Mouse (Mus musculus) adrenal gland, adult 2 months (tissue): ENCODE results near the gene Ston2. TPM values are rescaled to one million over a fixed set of nuclear protein-coding genes. Genes with fewer than 3 reads are reported as not detected.
"Not testable (repeated sequence)": the region's sequence is repeated elsewhere in the genome, so short reads cannot be mapped to it uniquely, and the experiment has no call there.

ENCODE experiments used
- DNase-seq: peaks from one replicate; pipeline ENCODE4 v3.0.0; 2021
- microRNA-seq, 2 experiments: library from miRNA; unstranded; fragments of <30 nt; microRNA quantifications; one replicate each; pipeline ENCODE4 v1.2.0; 2021
- polyA plus RNA-seq: library from polyadenylated mRNA; depleted of rRNA; stranded (reverse); fragments of >200 nt; gene quantifications from 2 replicates; pipeline ENCODE4 v1.2.3, GENCODE M21; 2012; rRNA removed
- total RNA-seq, 2 experiments: library from RNA; stranded (reverse); gene quantifications; 2 replicates each; pipeline ENCODE4 v1.2.3; 2021

Gene Ston2
- total and polyA plus RNA-seq, 3 experiments, result 4.4 to 9.7 (median 4.6) TPM

DNA sequence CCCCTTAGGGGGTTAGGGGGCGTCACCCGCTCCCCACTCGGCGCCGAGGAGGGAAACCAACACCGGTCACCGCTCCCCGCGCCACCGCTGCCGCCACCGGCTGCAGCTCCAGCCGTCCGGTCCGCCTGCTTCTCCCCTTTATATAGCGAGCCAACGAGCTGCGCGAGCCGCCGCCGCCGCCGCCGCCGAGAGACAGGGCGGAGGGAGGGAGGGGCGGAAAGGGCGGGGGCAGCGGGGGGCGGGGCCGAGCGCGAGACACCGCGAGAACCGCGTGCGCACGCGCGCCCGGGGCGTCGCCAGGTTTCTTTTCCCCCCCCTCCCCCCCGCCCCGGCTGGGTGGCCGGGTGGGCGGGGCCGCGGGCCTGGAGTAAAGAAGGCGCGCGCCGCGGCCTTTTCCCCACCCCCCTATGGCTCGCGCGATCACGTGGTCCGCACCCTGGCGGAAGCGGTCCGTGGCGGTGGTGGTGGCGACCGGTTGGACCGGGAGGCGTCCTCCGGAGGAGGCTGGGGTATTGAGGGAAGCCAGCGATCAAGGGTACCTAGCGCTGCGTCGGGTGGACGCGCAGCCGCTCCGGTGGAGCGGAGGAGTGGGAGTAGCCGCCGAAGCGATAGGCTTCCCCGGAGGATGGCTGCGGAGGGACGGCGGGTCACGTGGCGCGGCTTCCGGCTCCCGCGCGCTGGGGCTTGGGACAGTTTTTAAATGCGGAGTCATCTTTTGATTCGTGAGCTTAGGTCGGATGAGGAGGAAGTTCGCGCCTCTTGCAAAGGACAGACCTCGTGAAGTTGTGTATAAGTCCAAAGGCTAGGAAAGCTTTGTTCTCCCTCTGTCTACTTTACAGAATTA, 198.1 kb downstream of the Ston2 start, which contains the start of gene Gtf2a1:
TSS of gene Gtf2a1 (minus strand) at position 641 of the 844 bp plus-strand sequence.
- DNase-seq, result peak; percentile 97

DNA sequence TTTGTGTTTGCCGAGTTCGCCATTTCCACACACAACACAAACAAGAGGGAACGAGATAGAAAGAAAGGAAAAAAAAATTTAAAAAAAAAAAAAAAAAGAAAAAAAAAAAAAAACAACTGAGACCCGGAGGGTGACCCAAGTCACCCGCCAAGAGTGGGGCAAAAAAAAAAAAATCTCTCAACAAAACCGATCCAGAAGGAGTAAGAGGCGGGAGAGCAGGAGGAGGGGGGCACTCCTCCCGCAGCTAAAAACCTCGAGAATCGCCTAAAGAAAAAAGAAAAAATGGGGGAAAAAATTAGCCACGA, 198.7 kb downstream of the Ston2 start:
- DNase-seq, result no peak

DNA sequence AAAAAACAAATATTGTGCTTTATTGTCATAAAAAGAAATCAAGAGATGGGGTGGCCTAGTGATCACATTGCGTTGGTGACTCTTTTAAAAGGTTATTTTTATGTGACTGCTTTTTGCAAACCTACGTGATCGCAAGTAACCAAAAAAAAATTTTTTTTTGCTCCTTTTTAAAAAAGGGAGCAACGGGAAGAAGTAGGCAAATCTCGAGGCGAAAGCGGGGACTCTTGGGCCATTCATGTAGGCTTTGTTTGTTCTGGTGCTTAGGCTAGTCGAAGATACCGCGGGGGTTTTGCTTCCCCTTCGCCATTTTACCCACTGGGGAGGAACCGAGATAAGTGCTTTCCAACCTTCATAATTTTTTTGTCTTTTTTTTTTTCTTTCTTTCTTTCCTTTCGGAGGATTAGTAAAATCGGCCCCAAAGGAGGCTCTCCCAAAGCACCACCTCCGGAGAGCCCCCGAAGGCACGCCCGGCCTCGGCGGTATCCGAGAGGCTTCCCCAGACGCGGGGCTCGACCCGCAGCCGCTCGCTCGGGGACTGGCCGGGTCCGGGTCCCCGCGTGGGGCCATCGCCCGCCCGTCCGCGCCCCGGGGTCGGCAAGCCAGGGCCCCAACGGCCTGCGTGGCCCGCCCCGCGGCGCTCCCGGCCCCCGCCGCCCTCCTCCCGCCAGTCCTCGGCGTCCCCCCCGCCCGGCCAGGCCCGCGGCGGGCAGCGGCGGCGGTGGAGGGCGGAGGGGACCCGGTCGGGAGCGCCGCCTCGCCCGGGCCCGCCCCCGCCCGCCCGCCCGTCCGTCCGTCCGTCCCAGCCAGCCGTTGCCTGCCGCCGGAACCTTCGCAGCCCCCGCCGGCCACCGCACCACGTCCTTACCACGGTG, 199.3 kb downstream of the Ston2 start:
- DNase-seq, result peak; percentile 78

DNA sequence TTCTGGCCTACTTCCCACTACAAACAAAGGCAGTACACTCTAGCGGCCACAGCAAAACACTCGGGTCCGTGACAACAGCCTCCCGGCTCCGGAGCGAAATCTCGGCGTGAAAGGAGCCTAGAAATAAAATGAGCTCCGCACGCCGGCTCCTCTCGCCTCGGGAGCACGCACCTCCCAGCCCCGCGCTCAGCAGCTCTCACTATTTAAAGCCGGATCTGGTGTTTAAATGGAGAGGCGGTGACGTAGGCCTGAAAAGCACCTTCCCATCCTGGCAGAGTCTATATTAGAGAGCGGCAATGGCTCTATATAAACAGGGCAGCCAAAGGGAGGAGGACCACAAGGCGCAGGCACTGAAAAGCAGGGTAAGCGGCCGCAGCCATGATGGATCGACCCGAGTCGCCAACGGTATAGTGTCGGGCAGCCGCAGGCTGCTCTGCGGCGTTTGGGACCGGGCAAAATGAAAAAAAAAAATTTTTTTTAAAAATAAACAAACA, 200.0 kb downstream of the Ston2 start:
- peak; percentile 97 for DNase-seq

DNA sequence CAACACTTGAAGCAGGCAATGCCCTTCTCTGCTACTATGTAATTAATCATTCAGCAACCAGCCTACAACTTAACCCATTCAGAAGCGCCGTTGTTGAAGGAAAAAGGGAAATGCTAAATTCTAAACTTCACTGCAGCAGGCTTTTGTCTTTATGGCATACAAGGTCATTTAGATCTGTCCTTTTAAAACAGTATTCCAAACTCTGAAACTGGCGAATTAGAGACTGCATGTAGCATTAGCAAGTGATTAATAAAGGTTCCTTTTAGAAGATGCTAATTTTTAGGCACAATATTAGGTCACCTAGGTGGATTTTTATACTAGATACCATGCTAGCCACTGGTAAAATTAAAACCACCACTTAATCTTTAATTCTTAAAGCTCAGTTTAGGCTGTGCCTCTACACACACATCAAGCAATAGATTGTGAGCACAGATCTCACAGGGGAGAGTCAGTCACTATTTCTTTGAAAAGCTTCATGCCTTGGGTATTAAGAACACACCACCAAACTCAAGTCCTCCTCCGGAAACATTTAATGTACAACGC, 200.6 kb downstream of the Ston2 start:
- peak; percentile 8 for DNase-seq

DNA sequence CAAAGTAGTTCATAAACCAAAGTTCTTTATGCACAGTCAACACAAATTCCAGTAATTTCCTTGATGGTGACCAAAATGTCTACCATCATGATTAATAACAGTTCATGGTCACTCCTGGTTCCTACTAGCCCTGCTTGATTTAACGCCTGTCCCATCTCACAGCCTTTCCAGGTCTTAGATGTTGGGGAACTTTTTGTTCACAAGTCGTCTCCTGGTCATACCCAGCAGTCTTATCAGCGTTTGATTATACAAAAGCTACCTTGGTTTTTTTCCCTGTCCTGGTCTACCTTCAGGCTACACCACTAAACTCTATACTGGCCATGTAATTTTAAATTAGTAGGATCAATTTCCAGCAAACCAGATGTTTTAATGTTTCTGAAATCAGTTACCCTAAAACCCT, 201.1 kb downstream of the Ston2 start:
- peak; percentile 13 for DNase-seq

DNA sequence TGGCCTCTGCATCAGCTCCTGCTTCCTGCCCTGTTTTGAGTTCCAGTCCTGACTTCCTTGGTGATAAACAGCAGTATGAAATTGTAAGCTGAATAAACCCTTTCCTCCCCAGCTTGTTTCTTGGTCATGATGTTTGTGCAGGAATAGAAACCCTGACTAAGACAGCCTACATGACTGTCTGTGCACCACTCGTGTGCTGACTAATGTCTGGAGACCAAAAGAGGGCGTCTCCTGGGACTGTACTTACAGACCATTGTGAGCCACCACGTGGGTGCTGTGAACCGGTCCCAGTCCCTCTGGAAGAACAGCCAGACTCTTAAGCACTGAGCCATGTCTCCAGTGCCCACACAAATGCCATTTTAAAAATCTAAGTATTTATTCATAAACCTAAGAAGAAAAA, 202.4 kb downstream of the Ston2 start:
- not testable (repeated sequence) for DNase-seq

DNA sequence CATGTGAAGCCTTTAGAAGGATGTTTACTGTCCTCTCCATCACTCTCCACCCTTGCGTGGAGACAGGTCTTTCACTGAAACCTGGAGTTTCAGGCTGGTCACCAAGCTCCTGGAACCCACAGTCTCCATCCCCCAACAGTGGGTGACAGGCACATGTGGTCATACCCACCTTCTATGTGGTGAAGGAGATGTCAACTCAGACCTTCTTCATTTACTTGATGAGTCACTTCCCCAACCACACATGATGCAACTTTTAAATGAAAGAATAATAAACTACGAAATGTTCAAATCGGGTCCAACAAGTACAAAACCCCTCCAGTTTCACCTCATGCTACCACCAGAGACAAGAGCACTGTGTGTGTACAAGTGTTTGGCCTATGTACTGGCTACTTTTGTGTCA, 203.0 kb downstream of the Ston2 start:
- peak; percentile 6 for DNase-seq

DNA sequence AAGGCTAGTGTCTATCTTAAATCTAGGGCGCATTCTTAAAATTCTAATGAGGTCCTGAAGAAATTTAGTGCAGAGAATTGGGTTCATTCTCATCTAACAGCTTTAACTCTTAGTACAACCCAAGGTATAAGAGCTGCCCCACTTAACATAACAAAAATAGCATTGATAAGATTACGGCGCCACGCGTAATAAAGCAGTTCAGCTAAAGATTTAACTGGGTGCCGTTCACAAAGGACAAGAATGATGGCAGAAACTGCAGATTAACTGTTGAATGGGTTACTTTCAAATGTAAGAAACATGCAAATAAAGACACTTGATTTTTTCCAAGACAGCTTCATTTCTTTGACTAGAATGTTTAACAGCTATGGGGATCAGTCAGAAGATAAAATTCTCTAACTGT, 204.8 kb downstream of the Ston2 start:
- DNase-seq, result no peak

Small RNAs within 50 kb of the gene (microRNA-seq; reads per million reads assigned to microRNA genes)
- 0 reads per million in 2 experiments for gene Gm22015

Other genes with a start within 250 kb of the Ston2 start
- 10 to 100 TPM; 39.3 to 44.5 TPM for gene Gtf2a1, start 197.9 kb downstream of the Ston2 start, total RNA-seq
- 11.9 and 13.4 TPM in 2 replicates for gene Gtf2a1, start 197.9 kb downstream of the Ston2 start, polyA plus RNA-seq
- 100 to 1,000 TPM; 135 to 181 TPM for gene Sel1l, start 60.8 kb upstream of the Ston2 start, total RNA-seq
- 26.9 and 28.8 TPM in 2 replicates for gene Sel1l, start 60.8 kb upstream of the Ston2 start, polyA plus RNA-seq